Mouse (Mus musculus) retina, postnatal 1 day (tissue): ENCODE measurements around the gene Lyrm2.

ENCODE experiments used
- DNase-seq: peaks from one replicate; pipeline ENCODE4 v3.0.0-alpha.2; 2012

Lyrm2 gene

GRCm38 (mm10) chr4:32799966-32800576 is at the start of gene Lyrm2:
TSS of gene Lyrm2 (plus strand) at chr4:32800253.
- peak; percentile 90 for DNase-seq

- no peak for DNase-seq
Observed at GRCm38 (mm10) chr4:32750711-32751110, 49.3 kb upstream of the Lyrm2 start.

DNA sequence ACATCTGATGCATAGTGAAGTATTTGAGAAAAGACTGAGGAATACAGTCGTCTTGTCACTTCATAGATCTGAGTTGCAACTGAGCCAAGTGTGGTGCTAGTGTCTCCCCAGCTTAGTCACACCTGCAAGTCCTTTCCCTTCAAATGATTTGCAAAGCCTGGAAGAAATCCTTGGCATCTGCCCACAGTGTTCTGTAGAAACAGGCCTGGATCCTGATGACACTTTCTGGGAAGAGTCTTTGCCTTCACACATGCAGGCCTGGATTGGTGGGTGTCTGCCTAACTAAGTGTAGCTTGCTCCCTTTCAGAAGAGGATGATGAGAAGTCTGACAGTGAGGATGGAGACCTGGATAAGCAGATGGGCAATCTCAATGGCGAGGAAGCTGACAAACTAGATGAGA is 42.6 kb upstream of the Lyrm2 start:
- no peak for DNase-seq

GRCm38 (mm10) chr4:32767471-32767870 is 32.6 kb upstream of the Lyrm2 start:
- DNase-seq: no peak

GRCm38 (mm10) chr4:32768046-32768445 is 32.0 kb upstream of the Lyrm2 start:
- DNase-seq: no peak

- DNase-seq: peak; percentile 9
Observed at GRCm38 (mm10) chr4:32770284-32770810, 29.7 kb upstream of the Lyrm2 start.

- DNase-seq: no peak
Observed at GRCm38 (mm10) chr4:32779996-32780395, 20.1 kb upstream of the Lyrm2 start.

DNA sequence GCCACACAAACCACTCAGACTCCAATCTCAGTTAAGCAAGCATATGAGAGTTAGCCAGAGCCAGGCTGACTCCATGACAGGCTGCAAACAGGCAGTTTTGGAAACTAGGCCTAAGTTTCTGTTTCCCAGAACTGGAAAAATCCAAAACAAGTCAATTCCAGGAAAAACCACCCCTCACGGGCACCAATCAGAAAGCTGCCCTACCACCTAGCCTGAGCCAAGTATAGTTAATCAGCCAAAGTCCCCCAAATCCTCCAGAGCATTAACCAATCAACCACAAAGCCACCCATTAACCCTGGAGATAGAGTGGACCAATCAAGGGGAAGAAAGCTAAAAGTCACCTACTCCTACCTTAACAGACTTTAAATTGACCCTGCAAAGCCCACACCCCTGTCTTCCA is 12.9 kb upstream of the Lyrm2 start:
- DNase-seq: no peak

DNA sequence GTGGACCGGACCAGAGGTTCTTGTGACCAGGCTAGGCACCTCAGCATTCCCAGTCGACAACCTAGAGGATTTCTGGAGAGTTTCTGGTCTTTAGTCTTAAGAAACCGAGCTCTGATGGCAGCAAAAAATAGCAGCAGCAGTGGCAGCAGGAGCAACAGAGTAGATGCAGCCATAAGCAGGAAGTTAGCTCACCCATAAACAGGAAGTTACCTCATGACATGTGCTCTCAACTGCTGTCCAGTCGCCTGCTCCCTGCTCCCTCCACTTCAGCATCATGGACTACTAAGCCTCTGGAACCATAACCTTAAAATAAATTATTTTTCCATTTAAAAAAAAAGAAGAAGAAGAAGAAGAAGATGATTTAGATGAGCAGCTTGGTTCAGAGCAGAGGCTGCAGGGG is 11.0 kb upstream of the Lyrm2 start:
- DNase-seq: no peak

DNA sequence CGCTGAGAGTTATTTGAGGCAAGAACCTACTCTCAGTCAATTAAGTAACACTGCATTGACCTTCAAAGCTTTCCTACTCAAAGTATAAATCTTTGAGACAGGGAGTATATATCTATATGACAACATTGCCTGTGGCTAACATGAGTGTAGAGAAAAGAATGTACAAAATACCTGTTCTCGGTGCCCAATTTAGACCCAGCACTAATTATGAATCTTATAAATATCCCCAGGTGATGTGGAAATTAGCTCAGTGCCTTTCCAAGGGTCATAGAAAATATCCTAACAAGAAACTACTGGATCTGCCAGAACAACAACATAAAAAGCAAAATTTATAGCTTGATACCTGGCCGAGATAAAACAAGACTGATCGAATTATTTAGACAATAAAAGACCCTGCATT is 1.1 kb upstream of the Lyrm2 start:
- no peak for DNase-seq

DNA sequence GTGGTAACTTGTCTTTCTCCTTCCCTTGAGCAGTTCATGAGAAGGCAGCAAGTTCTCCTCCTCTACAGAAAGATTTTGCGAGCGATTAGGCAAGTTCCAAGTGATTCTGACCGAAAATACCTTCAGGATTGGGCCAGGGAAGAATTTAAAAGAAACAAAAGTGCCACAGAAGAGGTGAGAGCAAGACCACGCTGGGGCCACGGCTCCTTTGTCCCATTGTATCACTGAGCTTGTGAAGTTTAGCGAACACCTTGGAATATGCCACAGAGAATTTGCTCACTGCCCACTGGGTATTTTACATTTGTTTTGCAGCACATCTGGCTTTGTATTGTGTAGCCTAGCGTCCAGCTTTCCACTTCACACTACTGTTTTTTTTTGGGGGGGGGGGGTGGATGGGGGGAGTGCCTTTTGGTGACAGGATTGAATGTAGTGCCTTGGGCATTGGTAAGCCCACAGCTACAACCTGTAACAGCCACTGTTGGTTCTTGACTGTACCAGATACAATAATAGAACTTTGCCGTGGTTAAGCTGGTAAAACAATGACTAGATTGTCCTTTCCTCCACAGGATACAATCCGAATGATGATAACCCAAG is 621 bp downstream of the Lyrm2 start:
- DNase-seq: no peak

GRCm38 (mm10) chr4:32817478-32817877 is 17.4 kb downstream of the Lyrm2 start:
- DNase-seq: no peak

DNA sequence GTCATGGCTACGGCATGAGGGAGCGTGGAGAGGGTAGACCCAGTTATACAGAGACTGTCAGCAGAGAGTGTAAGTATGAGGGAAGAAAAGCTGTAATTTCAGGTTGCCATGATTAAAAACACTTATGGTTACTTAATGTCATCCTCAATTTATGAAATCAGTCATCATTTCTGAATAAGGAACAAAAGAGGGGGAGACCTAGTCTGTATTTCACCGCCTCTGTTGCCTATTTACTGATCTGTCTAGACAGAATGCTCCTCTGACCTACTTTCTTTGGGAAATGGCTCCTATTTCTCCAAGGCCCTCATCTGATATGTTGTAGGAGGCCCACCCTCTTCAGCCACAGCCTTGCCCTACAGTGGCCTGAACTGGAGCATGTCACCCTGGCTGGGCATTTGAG is 20.6 kb downstream of the Lyrm2 start:
- DNase-seq: peak; percentile 63

DNA sequence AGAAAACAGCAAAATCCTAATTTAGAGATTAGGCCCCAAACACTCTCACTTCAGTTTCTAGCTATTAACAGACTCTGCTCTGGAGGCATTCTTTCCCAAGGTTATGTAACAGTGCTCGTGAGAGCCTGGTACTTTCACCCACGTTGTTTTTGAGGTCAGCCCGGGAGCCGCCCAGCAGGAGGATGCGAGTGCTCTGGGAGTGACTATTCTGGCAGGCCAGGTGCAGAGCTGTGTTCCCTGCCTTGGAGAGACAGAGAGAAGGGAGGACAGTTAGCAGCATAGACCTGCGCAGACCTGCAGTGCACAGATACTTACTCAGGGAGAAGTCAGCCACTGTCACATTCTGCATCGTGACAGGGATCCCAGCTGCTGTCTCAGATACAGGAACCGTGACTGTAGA is 24.2 kb downstream of the Lyrm2 start:
- DNase-seq: no peak

DNA sequence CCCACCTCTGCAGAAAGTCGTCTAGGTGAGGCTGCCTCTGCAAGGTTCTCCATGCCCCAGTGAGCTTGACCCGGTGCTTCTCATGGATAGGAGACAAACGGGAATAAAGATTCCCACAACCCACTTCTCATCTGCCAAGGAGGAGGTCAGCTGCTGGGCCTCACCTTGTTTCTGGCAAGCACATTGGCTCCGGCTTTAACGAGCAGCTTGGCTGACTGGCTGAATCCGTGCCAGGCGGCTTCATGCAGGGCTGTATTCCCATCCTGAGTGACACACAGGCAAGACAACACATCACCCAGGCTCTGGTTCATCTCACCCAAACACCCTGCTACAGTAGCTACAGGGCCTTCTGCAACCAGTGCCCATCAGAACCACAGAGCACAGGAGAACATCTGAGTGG is 26.9 kb downstream of the Lyrm2 start:
- peak; percentile 34 for DNase-seq

- no peak for DNase-seq
Observed at GRCm38 (mm10) chr4:32828385-32829077, 28.5 kb downstream of the Lyrm2 start.

GRCm38 (mm10) chr4:32829316-32829715 is 29.3 kb downstream of the Lyrm2 start:
- no peak for DNase-seq

- DNase-seq: peak; percentile 81
Observed at GRCm38 (mm10) chr4:32833494-32834282, 33.6 kb downstream of the Lyrm2 start.

GRCm38 (mm10) chr4:32834541-32834940 is 34.5 kb downstream of the Lyrm2 start:
- no peak for DNase-seq

- DNase-seq: no peak
Observed at GRCm38 (mm10) chr4:32836071-32836470, 36.0 kb downstream of the Lyrm2 start.

DNA sequence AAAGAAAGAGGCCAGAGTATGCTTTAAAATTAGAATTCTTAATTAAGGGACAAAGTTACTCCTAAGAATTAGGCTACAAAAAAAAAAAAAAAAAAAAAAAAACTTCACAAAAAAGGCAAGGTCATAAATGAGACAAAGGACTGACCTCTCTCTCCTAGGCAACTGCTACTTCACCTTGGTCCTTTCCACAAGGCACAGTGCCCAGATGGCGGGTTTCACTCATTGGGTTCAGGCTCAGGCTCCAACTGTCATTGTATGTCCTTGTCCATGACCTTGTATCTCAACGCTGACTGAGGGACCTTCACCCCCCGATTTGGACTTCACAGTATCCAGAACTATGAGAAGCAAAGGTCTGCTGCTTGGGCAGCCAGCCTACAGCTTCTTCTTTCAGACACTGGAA is 38.3 kb downstream of the Lyrm2 start:
- no peak for DNase-seq
